Mouse (Mus musculus): ENCODE data around the gene Trpm3. TPM values are rescaled to one million over a fixed set of nuclear protein-coding genes. Genes with fewer than 3 reads are reported as not detected.

Trpm3 gene
- polyA plus RNA-seq, 1 experiment = 1.2 TPM

GRCm38 (mm10) chr19:22572849-22573248, 434.0 kb downstream of the Trpm3 start:
- Histone ChIP-seq H3K4me1 (ENCODE audit: control insufficient read depth, insufficient read depth, low read length) (0 out of 2 replicates have a peak, but pooled peaks cover 2% of the 10 kb centered on the region), H3K27ac (ENCODE audit: control insufficient read depth, insufficient read depth, low read depth, low read length) (no peak overlapping the region), H3K4me3 (ENCODE audit: control insufficient read depth, low read depth, low read length) (no peak overlapping the region), H3K36me3 (ENCODE audit: control insufficient read depth, insufficient read depth, low read length) (no peaks in the 10 kb centered on the region), H3K27me3 (ENCODE audit: control insufficient read depth, insufficient read depth, low read length) (no peaks in the 10 kb centered on the region)
- TF ChIP-seq POLR2A (IDR thresholded peaks at IDR 0.05; ENCODE audit: control insufficient read depth, low read depth, low read length) (no peak), CTCF (IDR thresholded peaks at IDR 0.05; ENCODE audit: control insufficient read depth, insufficient read depth, insufficient replicate concordance, low read depth, low read length) (no peak)

DNA sequence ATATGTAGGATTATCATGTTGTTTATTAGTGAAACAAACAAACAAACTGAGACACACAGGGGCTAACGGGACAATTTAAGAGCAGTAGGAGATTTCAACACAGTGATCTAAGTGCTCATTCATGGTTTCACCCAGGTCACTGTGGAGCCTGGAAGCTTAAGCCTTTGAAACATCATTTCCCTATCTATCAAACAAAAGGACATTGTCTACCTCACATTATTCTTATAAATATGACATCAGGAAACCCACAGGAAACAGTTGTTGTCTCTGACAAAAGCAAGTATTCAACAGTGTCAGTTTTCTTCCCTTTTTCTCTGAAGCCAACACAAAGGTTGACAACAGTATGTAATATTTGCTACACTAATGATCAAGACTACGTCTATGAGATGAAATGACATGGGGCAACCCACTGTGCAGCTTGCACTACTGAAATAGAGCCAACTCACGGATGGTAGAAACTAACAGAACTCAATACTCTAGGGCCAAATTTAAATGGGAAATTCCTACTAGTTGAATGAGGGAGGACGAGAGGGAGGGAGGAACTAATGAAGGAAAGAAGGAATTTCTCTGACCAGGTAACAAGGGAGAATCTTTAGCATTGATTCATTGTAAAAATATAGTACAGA, 443.4 kb downstream of the Trpm3 start:
- no peaks in the 10 kb centered on the region for H3K4me1 ChIP-seq (ENCODE audit: control insufficient read depth, insufficient read depth, low read length)
- no peaks in the 10 kb centered on the region for H3K27me3 ChIP-seq (ENCODE audit: control insufficient read depth, insufficient read depth, low read length)
- no peak for TF ChIP-seq CTCF (IDR thresholded peaks at IDR 0.05; ENCODE audit: control insufficient read depth, insufficient read depth, insufficient replicate concordance, low read depth, low read length)
- TF ChIP-seq POLR2A (IDR thresholded peaks at IDR 0.05; ENCODE audit: control insufficient read depth, low read depth, low read length) = no peak
- H3K4me3 ChIP-seq (ENCODE audit: control insufficient read depth, low read depth, low read length) = no peak overlapping the region
- no peak overlapping the region for H3K27ac ChIP-seq (ENCODE audit: control insufficient read depth, insufficient read depth, low read depth, low read length)
- no peaks in the 10 kb centered on the region for H3K36me3 ChIP-seq (ENCODE audit: control insufficient read depth, insufficient read depth, low read length)

DNA sequence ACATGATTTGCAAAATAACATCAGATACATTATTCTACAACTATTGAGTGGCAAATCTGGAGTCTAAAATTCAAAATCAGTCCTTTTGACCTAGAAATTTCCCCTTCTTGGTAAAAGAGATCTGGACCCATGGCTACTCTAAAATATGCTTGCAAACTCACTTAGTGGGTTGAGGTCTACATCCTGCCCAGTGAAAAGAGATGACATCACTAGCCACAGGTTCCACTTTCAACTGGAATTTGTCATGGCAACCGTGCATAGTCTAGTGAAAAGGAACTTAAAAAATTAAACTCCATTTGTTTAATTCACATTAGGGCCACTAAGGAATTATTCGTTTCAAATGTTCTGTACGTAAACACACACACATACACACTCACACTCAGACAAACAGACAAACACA, 455.6 kb downstream of the Trpm3 start:
- Histone ChIP-seq H3K36me3 (ENCODE audit: control insufficient read depth, insufficient read depth, low read length) (no peaks in the 10 kb centered on the region), H3K4me3 (ENCODE audit: control insufficient read depth, low read depth, low read length) (no peak overlapping the region), H3K27ac (ENCODE audit: control insufficient read depth, insufficient read depth, low read depth, low read length) (no peak overlapping the region), H3K4me1 (ENCODE audit: control insufficient read depth, insufficient read depth, low read length) (no peaks in the 10 kb centered on the region), H3K27me3 (ENCODE audit: control insufficient read depth, insufficient read depth, low read length) (no peaks in the 10 kb centered on the region)
- TF ChIP-seq POLR2A (IDR thresholded peaks at IDR 0.05; ENCODE audit: control insufficient read depth, low read depth, low read length) (no peak), CTCF (IDR thresholded peaks at IDR 0.05; ENCODE audit: control insufficient read depth, insufficient read depth, insufficient replicate concordance, low read depth, low read length) (no peak)

DNA sequence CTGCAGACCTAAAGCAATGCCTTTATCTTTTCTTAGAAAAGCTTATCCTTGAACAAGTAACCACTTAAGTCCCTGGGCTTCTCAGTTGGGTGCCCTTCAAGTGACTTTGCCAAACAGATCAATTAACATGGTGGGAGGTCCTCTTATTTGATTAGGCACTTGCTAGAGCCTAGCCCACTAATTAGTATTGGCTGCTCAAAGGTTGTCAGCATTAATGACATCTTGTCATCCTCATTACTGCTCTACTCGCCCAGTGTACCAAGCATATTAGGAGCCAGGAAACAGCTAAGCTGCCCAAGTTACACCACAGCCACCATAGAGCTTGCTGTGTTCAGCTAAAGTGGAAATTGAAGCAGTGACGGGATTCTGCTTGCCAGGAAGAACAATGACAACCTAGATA, 456.4 kb downstream of the Trpm3 start:
- no peaks in the 10 kb centered on the region for H3K36me3 ChIP-seq (ENCODE audit: control insufficient read depth, insufficient read depth, low read length)
- no peak overlapping the region for H3K27ac ChIP-seq (ENCODE audit: control insufficient read depth, insufficient read depth, low read depth, low read length)
- no peak overlapping the region for H3K4me3 ChIP-seq (ENCODE audit: control insufficient read depth, low read depth, low read length)
- TF ChIP-seq POLR2A (IDR thresholded peaks at IDR 0.05; ENCODE audit: control insufficient read depth, low read depth, low read length) (no peak), CTCF (IDR thresholded peaks at IDR 0.05; ENCODE audit: control insufficient read depth, insufficient read depth, insufficient replicate concordance, low read depth, low read length) (no peak)
- no peaks in the 10 kb centered on the region for H3K4me1 ChIP-seq (ENCODE audit: control insufficient read depth, insufficient read depth, low read length)
- no peaks in the 10 kb centered on the region for H3K27me3 ChIP-seq (ENCODE audit: control insufficient read depth, insufficient read depth, low read length)

DNA sequence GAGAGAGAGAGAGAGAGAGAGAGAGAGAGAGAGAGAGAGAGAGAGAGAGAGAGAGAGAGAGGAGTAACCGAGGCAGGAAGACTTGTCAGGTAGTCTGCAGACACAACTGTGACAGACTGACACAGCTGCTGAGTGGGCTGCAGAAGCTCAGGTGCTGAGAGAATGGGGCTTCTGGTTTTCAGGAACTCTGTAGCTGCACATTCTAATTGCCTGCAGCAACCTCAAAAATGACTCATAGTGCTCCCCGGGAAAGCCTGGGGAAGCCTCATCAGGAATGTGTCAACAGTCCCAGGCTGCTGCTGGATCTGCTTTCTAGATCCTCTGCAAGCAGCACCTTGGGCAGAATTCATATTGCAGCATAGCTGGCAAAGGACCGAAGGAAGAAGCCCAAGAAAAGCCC, 457.9 kb downstream of the Trpm3 start:
- no peak overlapping the region for H3K27ac ChIP-seq (ENCODE audit: control insufficient read depth, insufficient read depth, low read depth, low read length)
- no peaks in the 10 kb centered on the region for H3K36me3 ChIP-seq (ENCODE audit: control insufficient read depth, insufficient read depth, low read length)
- no peaks in the 10 kb centered on the region for H3K4me1 ChIP-seq (ENCODE audit: control insufficient read depth, insufficient read depth, low read length)
- H3K27me3 ChIP-seq (ENCODE audit: control insufficient read depth, insufficient read depth, low read length) = no peaks in the 10 kb centered on the region
- TF ChIP-seq CTCF (IDR thresholded peaks at IDR 0.05; ENCODE audit: control insufficient read depth, insufficient read depth, insufficient replicate concordance, low read depth, low read length) (no peak), POLR2A (IDR thresholded peaks at IDR 0.05; ENCODE audit: control insufficient read depth, low read depth, low read length) (no peak)
- H3K4me3 ChIP-seq (ENCODE audit: control insufficient read depth, low read depth, low read length) = no peak overlapping the region

DNA sequence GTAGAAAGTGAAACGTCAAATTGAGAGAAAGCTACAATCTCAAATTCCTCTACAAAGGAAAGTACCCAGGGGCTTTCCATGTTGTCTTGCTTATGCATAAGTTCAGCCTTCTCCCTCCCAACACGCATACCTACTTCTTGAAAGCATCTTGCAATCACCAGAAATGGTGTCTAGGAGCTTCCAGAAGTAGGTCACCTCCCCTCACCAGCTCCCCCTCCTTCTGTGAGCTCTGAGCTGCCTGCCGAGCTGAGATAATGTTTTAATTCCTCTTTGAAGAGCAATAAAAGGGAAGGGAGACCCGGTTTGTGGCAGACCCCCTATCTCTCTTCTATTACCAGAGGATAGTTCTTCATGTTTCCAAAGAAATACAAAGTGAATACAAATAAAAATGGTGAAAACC, 465.5 kb downstream of the Trpm3 start:
- Histone ChIP-seq H3K4me3 (ENCODE audit: control insufficient read depth, low read depth, low read length) (no peak overlapping the region), H3K27me3 (ENCODE audit: control insufficient read depth, insufficient read depth, low read length) (no peaks in the 10 kb centered on the region), H3K27ac (ENCODE audit: control insufficient read depth, insufficient read depth, low read depth, low read length) (no peak overlapping the region), H3K4me1 (ENCODE audit: control insufficient read depth, insufficient read depth, low read length) (no peaks in the 10 kb centered on the region), H3K36me3 (ENCODE audit: control insufficient read depth, insufficient read depth, low read length) (no peaks in the 10 kb centered on the region)
- no peak for TF ChIP-seq POLR2A (IDR thresholded peaks at IDR 0.05; ENCODE audit: control insufficient read depth, low read depth, low read length)

DNA sequence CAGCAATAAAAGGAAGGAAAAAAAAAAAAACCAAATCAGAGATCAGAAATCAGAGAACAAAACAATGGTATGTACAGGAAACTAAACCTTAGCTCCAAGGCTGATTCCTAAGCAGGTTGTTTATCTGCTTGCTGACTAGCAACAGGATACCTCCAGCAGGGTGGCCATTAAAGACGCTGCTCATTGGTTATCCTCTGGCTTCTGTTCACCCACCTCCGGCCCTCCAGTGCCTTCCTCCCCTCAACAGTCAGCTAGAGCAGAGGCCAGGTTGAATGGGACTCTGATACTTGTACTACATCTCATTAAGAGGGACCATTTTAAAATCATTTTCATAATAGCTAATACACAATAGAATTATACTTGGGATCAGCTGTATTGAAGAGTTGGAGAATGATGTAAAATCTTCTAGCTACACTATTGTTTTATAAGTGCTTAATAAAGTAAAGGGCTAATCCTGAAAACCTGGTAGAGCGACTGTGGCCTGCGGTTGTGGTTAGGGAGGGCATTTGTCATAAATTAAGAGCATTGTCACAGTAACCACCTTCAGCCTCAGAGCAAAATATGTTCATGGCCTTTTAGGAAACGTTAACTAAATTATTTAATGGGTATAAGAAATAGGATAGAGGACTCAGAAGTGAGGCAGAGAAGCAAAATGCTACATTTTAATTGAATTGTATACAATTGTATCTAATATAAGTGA, 469.3 kb downstream of the Trpm3 start:
- Histone ChIP-seq H3K27me3 (ENCODE audit: control insufficient read depth, insufficient read depth, low read length) (no peaks in the 10 kb centered on the region), H3K27ac (ENCODE audit: control insufficient read depth, insufficient read depth, low read depth, low read length) (no peak overlapping the region), H3K4me3 (ENCODE audit: control insufficient read depth, low read depth, low read length) (no peak overlapping the region), H3K4me1 (ENCODE audit: control insufficient read depth, insufficient read depth, low read length) (no peaks in the 10 kb centered on the region), H3K36me3 (ENCODE audit: control insufficient read depth, insufficient read depth, low read length) (no peaks in the 10 kb centered on the region)
- TF ChIP-seq POLR2A (IDR thresholded peaks at IDR 0.05; ENCODE audit: control insufficient read depth, low read depth, low read length) (no peak), CTCF (IDR thresholded peaks at IDR 0.05; ENCODE audit: control insufficient read depth, insufficient read depth, insufficient replicate concordance, low read depth, low read length) (no peak)
